Mouse (Mus musculus): ENCODE results near the gene Slc29a2.

DNA sequence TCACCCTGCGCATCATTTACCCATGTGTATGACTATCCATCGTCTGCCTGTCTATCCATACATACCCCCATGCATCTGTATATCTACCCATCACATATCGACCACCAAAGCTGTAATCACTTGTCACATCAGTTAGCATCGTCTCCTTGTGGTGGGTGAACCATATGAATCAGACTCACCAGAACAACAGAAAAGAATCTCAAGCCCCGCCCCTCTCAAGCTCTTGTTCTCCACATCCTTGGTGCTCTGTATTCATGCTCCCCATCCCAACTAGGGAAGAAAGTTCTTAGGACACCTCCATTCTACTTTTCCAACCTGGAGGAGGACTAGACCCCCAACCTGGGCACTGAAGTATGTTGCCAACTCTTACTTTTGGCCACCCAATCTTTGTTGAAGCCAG is 38.4 kb downstream of the Slc29a2 start:
- TF ChIP-seq EP300 (IDR thresholded peaks at IDR 0.05; ENCODE audit: insufficient read depth, low read depth, low read length) = no peak
- no peak for TF ChIP-seq CTCF (IDR thresholded peaks at IDR 0.05; ENCODE audit: low read depth, low read length)
